Mouse (Mus musculus): Measurements from ENCODE around the gene Rpl27. TPM values are rescaled to one million over a fixed set of nuclear protein-coding genes. Genes with fewer than 3 reads are reported as not detected.
A peak's percentile ranks its signal among the peaks of the same experiment; 100 is the strongest.
"Not testable (repeated sequence)": the region's sequence is repeated elsewhere in the genome, so short reads cannot be mapped to it uniquely, and the experiment has no call there.

Gene Rpl27
- polyA plus RNA-seq, 1 experiment from 2014 or later, result 395 TPM

DNA sequence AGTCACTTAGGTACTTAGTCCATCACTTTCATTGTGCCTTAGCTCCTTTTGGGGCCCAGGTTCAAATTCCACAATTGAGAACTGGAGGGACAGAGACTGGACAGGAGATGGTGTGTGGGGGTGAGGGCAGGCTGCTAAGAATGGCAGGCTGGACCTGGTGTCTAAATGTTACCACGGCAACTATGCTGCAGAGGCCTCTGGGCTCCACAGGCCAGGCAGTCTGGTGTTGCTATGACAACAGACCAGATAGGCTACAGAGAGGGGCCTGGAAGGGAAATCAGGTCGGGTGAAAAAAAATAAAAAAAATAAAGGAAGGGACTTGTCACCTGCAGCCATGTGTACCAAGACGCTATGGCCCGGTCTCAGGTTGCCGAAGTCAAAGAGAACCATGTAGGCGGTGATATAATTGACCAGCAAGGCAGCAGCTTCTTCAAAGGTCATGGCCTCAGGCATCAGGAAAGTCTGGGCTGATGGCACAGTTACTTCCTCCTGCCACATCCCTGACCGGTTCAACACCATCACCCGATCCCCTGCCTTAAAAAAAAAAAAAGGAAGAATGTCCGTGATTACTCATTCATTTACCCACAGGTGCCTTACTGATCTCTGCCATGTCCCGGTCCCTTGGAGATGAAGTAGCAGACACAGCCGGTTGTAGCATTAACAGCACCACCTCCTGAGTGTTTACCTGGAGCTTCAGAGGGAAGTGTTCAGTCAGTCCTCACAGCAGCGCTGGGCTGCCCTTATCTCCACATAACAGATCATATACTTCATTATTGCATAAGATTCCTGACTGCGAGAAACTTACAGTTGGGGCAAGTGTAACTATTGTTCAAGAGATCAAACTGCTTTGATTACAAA, 20.7 kb downstream of the Rpl27 start:
- no peaks in the 10 kb centered on the region for H3K9me3 ChIP-seq (ENCODE audit: control insufficient read depth, low read length)
- peaks cover 21% of the 10 kb centered on the region for H3K4me1 ChIP-seq (replicated peaks; ENCODE audit: control insufficient read depth, insufficient read depth, low read length)
- no peaks in the 10 kb centered on the region for H3K27me3 ChIP-seq (ENCODE audit: control insufficient read depth, insufficient read depth, low read length)
- peak overlapping the region; percentile 36; the same call in 1 of the 2 replicates for H3K27ac ChIP-seq (ENCODE audit: low read depth, low read length)
- peak overlapping the region; percentile 88 for H3K4me2 ChIP-seq (replicated peaks; ENCODE audit: low read depth, low read length)
- H3K36me3 ChIP-seq (ENCODE audit: control insufficient read depth, insufficient read depth, low read length), result peaks cover 2% of the 10 kb centered on the region; the same call in 1 of the 2 replicates
- ATAC-seq (ENCODE audit: low FRiP score), result peak; percentile 58; the same call in 1 of the 2 replicates
- DNase-seq (ENCODE audit: low spot score), result peak; percentile 62
- peak overlapping the region; percentile 93 for H3K4me3 ChIP-seq (ENCODE audit: low read depth, low read length)
- H3K9ac ChIP-seq (ENCODE audit: low read depth, low read length), result 0 out of 2 replicates have a peak overlapping the region, but pooled peaks have one; percentile 15
- WGBS, result 35% methylated on average over 13 of the region's 13 CpGs

DNA sequence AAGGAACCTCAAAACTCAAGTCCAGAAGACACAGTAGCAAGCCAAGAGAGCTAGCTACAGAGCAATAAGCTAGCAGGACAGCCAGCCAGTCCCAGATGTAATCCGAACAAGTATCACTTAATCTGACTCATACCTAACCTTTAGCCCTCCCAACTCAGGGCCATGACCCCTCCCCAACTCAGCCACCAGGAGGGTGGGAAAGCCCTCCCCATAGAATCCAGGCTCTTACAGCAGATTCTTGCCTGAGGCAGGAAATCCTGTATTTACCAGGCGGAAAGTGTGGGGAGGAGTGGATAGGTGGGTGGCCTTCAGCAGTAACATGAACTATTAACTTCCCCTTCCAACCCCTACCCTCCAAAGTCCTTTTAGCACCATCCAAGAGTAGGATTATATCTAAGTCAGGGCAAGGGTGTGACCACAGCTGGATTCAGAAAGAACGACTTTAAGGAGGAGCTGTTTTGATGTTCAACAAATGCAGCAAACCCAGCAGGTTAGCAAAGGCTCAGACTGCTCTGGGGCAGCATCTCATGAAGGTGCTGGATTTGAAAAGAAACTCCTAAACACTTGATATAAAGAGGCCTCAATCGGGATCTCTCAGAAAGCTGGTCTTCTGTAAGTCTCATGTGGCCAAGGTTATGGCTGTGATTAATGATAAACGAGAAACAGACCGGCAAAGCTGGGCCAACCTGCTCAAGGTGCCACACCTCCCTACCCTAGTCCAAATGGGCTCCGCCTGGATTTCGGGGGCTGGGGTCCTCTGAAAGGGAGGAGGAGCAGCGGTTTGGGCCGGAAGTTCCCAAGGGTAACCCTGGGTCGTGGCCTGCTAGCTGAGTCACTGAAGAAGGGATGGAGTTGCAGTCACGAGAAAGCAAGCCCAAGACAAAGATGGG, 22.4 kb downstream of the Rpl27 start, which contains the start of gene Rnd2:
TSS of gene Rnd2 (plus strand) at position 789 of the 890 bp plus-strand sequence.
- no peak for DNase-seq (ENCODE audit: low spot score)
- Histone ChIP-seq H3K4me1 (replicated peaks; ENCODE audit: control insufficient read depth, insufficient read depth, low read length) (peaks cover 21% of the 10 kb centered on the region), H3K4me2 (replicated peaks; ENCODE audit: low read depth, low read length) (peak within 1 kb of the TSS; percentile 88), H3K4me3 (ENCODE audit: low read depth, low read length) (peak within 1 kb of the TSS; percentile 93), H3K9ac (ENCODE audit: low read depth, low read length) (peak within 1 kb of the TSS; percentile 83), H3K36me3 (ENCODE audit: control insufficient read depth, insufficient read depth, low read length) (0 out of 2 replicates have a peak, but pooled peaks cover 2% of the 10 kb centered on the region), H3K27ac (ENCODE audit: low read depth, low read length) (peak within 1 kb of the TSS; percentile 93), H3K9me3 (ENCODE audit: control insufficient read depth, low read length) (no peaks in the 10 kb centered on the region), H3K27me3 (ENCODE audit: control insufficient read depth, insufficient read depth, low read length) (no peaks in the 10 kb centered on the region)
- WGBS, result 12% methylated on average over 12 of the region's 12 CpGs
- no peak for ATAC-seq (ENCODE audit: low FRiP score)

DNA sequence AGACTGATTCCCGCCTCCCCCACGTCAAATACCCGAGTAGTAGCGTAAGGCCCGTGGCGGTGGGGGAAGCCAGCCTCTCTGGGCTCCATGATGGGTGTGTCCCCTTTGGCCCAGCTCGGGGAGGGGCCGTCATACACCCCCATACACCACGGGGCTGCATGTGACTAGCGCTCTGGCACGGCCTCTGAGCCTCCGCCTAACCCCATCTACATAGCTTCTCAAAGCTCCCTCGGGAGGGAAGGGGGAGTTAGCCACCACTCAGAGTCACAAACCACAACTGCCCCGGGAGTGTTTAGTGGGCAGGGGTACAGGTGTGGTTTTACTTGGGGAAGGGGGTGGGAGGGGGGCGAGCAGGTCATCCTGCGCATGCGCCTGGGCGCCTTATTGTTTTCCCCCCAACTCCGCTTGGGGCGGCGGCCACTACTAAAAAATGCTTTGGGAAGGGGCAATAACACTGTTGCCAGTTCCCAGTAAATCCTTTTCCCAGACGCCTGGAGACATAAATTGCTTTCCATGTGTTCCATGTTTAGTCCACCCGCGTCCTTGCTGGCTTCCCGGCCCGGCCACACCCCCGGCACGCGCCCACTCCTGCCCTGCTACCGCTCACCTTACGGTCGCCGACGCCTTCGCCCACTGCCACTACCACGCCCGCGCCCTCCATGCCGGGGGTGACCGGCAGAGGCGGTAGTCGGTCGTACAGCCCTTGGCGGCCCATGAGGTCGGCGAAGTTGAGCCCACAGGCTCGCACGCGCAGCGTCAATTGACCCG, 23.2 kb downstream of the Rpl27 start:
- Histone ChIP-seq H3K4me3 (ENCODE audit: low read depth, low read length) (peak overlapping the region; percentile 93), H3K36me3 (ENCODE audit: control insufficient read depth, insufficient read depth, low read length) (0 out of 2 replicates have a peak, but pooled peaks cover 2% of the 10 kb centered on the region), H3K4me2 (replicated peaks; ENCODE audit: low read depth, low read length) (peak overlapping the region; percentile 88), H3K9me3 (ENCODE audit: control insufficient read depth, low read length) (no peaks in the 10 kb centered on the region), H3K9ac (ENCODE audit: low read depth, low read length) (peak overlapping the region; percentile 83), H3K27me3 (ENCODE audit: control insufficient read depth, insufficient read depth, low read length) (no peaks in the 10 kb centered on the region), H3K4me1 (replicated peaks; ENCODE audit: control insufficient read depth, insufficient read depth, low read length) (peaks cover 23% of the 10 kb centered on the region), H3K27ac (ENCODE audit: low read depth, low read length) (peak overlapping the region; percentile 93)
- peak; percentile 77 for DNase-seq (ENCODE audit: low spot score)
- peak; percentile 26 for ATAC-seq (ENCODE audit: low FRiP score)
- WGBS, result under 1% methylated on average over 51 of the region's 51 CpGs

DNA sequence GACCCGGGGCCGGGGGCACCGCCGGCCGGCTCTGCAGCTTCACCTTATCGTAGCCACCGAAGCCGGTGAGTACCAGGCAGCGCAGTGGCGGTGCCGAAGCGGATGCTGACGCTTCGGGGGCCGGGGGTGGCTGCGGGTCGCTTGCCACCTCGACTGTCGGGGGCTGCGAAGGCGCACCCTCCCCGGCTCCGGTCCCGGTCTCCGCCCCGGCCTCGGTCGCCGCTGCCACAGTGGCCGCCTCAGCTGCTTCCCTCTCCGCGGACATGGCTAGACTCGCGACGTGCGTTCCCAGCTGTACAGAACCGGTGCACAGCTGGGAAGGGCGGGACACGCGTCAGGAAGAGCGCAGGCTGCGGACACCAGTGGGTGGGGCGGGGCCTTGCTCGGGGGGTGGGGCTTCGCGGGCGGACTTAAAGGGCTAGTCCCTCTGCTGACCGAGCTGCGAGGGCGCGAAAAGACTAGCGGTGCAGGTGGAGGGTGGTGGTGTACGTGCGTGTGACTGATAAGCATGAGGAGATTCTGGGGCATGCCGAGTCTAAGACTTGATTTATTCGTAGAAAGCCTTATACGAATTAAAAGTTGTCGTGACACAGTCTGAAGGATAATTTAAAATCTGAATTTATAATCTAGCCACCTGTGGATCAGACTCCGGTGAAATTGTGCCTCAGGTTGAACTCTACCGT, 23.9 kb downstream of the Rpl27 start, which contains the start of gene Vat1:
TSS of gene Vat1 (minus strand) at position 362 of the 683 bp plus-strand sequence.
- Histone ChIP-seq H3K9me3 (ENCODE audit: control insufficient read depth, low read length) (no peaks in the 10 kb centered on the region), H3K4me1 (replicated peaks; ENCODE audit: control insufficient read depth, insufficient read depth, low read length) (peaks cover 24% of the 10 kb centered on the region), H3K27me3 (ENCODE audit: control insufficient read depth, insufficient read depth, low read length) (no peaks in the 10 kb centered on the region), H3K4me3 (ENCODE audit: low read depth, low read length) (peak within 1 kb of the TSS; percentile 93), H3K27ac (ENCODE audit: low read depth, low read length) (peak within 1 kb of the TSS; percentile 93), H3K36me3 (ENCODE audit: control insufficient read depth, insufficient read depth, low read length) (0 out of 2 replicates have a peak, but pooled peaks cover 2% of the 10 kb centered on the region), H3K9ac (ENCODE audit: low read depth, low read length) (peak within 1 kb of the TSS; percentile 83), H3K4me2 (replicated peaks; ENCODE audit: low read depth, low read length) (peak within 1 kb of the TSS; percentile 88)
- DNase-seq (ENCODE audit: low spot score) (no peak), ATAC-seq (ENCODE audit: low FRiP score) (peak; percentile 59)
- WGBS, result under 1% methylated on average over 59 of the region's 60 CpGs

DNA sequence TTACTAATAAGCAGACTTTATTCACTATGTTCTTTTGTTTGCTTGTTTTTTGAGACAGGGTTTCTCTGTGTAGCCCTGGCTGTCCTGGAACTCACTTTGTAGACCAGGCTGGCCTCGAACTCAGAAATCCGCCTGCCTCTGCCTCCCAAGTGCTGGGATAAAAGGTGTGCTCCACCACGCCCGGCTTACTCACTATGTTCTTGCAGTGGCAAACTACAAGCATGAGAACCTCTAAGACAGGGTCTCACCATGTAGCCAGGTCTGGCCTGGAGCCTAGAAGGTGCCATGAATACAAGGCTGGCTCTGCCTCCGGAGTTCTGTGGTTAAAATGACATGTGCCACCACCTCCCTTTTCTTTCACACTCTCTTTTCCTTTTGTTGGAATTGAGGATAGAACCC, 24.5 kb downstream of the Rpl27 start:
- Histone ChIP-seq H3K4me2 (replicated peaks; ENCODE audit: low read depth, low read length) (peak overlapping the region; percentile 88), H3K4me1 (replicated peaks; ENCODE audit: control insufficient read depth, insufficient read depth, low read length) (peaks cover 25% of the 10 kb centered on the region), H3K4me3 (ENCODE audit: low read depth, low read length) (peak overlapping the region; percentile 93)
- not testable (repeated sequence) for ATAC-seq (ENCODE audit: low FRiP score); H3K9me3 ChIP-seq (ENCODE audit: control insufficient read depth, low read length); H3K27me3 ChIP-seq (ENCODE audit: control insufficient read depth, insufficient read depth, low read length); H3K36me3 ChIP-seq (ENCODE audit: control insufficient read depth, insufficient read depth, low read length); H3K27ac ChIP-seq (ENCODE audit: low read depth, low read length); DNase-seq (ENCODE audit: low spot score); H3K9ac ChIP-seq (ENCODE audit: low read depth, low read length)
- WGBS, result 58% methylated on average over 5 of the region's 5 CpGs

DNA sequence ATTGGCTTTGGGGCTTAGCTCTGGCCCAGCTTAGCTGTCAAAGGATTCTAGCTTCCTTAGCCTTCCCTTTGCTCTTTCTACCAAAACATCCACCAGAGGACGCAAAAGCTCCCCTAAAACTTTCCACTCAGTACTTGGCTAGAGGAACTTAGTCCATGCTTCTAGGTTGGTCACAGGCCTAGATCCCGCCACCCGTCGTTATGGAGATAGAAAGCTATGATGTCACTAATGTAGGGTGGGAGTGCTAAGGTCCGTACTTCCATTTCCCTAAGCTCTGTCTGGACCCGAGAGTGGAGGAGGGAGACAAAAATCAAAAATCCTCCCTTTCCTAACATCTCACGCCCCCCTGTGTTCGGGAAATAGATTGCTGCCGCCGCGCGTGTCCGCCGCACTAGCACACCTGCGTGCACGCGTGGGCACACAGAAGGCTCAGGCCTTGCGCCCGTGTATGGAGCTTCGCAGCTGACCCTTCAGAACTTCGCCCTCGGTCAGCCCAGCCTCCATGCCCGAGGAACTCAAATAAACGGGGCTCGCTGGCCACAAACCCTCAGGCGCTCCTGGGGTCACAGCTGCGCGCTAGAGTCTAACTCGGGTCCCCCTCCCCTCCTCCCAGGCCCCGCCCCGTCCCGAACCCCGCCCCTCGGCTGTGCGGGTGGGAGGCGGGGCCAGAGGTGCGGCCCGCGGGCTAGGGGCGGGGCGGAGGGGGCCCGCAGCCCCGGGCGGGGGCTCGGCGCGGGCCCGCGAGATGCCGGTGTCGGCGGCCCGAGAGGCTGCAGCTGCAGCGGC, 25.6 kb downstream of the Rpl27 start:
- ATAC-seq (ENCODE audit: low FRiP score) (peak; percentile 71), DNase-seq (ENCODE audit: low spot score) (peak; percentile 92)
- Histone ChIP-seq H3K9ac (ENCODE audit: low read depth, low read length) (peak overlapping the region; percentile 95), H3K4me2 (replicated peaks; ENCODE audit: low read depth, low read length) (peak overlapping the region; percentile 64), H3K27ac (ENCODE audit: low read depth, low read length) (peak overlapping the region; percentile 92), H3K4me3 (ENCODE audit: low read depth, low read length) (peak overlapping the region; percentile 90), H3K9me3 (ENCODE audit: control insufficient read depth, low read length) (no peaks in the 10 kb centered on the region), H3K27me3 (ENCODE audit: control insufficient read depth, insufficient read depth, low read length) (no peaks in the 10 kb centered on the region), H3K4me1 (replicated peaks; ENCODE audit: control insufficient read depth, insufficient read depth, low read length) (peaks cover 24% of the 10 kb centered on the region), H3K36me3 (ENCODE audit: control insufficient read depth, insufficient read depth, low read length) (no peaks in the 10 kb centered on the region)
- under 1% methylated on average over 44 of the region's 54 CpGs for WGBS

DNA sequence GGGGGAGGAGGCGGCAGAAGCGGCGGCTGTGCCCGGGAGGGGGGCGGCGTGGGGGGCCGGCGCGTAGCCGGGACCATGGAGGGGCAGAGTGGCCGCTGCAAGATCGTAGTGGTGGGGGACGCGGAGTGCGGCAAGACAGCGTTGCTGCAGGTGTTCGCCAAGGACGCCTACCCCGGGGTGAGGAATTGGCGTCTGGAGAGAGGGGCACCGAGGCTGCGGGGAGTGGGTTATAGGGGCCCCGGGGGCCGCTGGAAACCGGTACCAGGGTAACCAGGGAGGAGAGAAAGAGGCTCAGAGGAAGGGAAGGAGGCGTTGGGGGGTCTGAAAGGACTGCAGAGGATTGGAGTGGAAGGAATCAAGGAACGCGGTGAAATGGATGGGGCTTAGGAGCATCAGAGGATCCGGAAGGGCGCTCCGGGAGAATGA, 26.2 kb downstream of the Rpl27 start:
- ATAC-seq (ENCODE audit: low FRiP score) (peak; percentile 41; the same call in 1 of the 2 replicates), DNase-seq (ENCODE audit: low spot score) (peak; percentile 64)
- peaks cover 22% of the 10 kb centered on the region for H3K4me1 ChIP-seq (replicated peaks; ENCODE audit: control insufficient read depth, insufficient read depth, low read length)
- H3K9ac ChIP-seq (ENCODE audit: low read depth, low read length), result peak overlapping the region; percentile 95
- H3K9me3 ChIP-seq (ENCODE audit: control insufficient read depth, low read length), result no peaks in the 10 kb centered on the region
- peak overlapping the region; percentile 90 for H3K4me3 ChIP-seq (ENCODE audit: low read depth, low read length)
- peak overlapping the region; percentile 64 for H3K4me2 ChIP-seq (replicated peaks; ENCODE audit: low read depth, low read length)
- H3K36me3 ChIP-seq (ENCODE audit: control insufficient read depth, insufficient read depth, low read length), result no peaks in the 10 kb centered on the region
- H3K27me3 ChIP-seq (ENCODE audit: control insufficient read depth, insufficient read depth, low read length), result no peaks in the 10 kb centered on the region
- WGBS, result under 1% methylated on average over 23 of the region's 31 CpGs
- H3K27ac ChIP-seq (ENCODE audit: low read depth, low read length), result peak overlapping the region; percentile 92

Measured in hindbrain, embryonic 11.5 days (tissue).